Mouse (Mus musculus) liver, embryonic 16.5 days (tissue): ENCODE results near the gene Gpn2. TPM values are rescaled to one million over a fixed set of nuclear protein-coding genes. Genes with fewer than 3 reads are reported as not detected.

Source experiments
- ATAC-seq: fragments of 200-750 bp; cut with Nextera tagmentation; 2 replicates; pipeline ENCODE4 v1.8.0; 2017; ENCODE audit warnings: low read depth, mild to moderate bottlenecking, moderate number of reproducible peaks, moderate library complexity
- H3K27ac ChIP-seq: fragments of 300-500 bp; sonication (generic); 2 replicates; pipeline ENCODE4 v1.5.1; 2014; ENCODE audit warnings: mild to moderate bottlenecking, low read length
- H3K27me3 ChIP-seq: fragments of 300-500 bp; sonication (generic); 2 replicates; pipeline ENCODE4 v1.6.1; 2014; ENCODE audit warnings: low read depth, low read length, mixed read lengths; ENCODE audit not compliant: control insufficient read depth, insufficient read depth
- H3K36me3 ChIP-seq: fragments of 300-500 bp; sonication (generic); 2 replicates; pipeline ENCODE4 v1.6.1; 2014; ENCODE audit warnings: mild to moderate bottlenecking; ENCODE audit not compliant: control insufficient read depth, insufficient read depth
- H3K4me1 ChIP-seq: fragments of 300-500 bp; sonication (generic); 2 replicates; pipeline ENCODE4 v1.6.1; 2014; ENCODE audit warnings: low read depth, low read length, mixed read lengths; ENCODE audit not compliant: control insufficient read depth
- H3K4me2 ChIP-seq: fragments of 300-500 bp; sonication (generic); 2 replicates; pipeline ENCODE4 v1.6.1; 2014; ENCODE audit warnings: low read depth, low read length, mixed read lengths
- H3K4me3 ChIP-seq: fragments of 300-500 bp; sonication (generic); 2 replicates; pipeline ENCODE4 v1.5.1; 2014; ENCODE audit warnings: low read depth, mild to moderate bottlenecking, low read length
- H3K9ac ChIP-seq: fragments of 300-500 bp; sonication (generic); 2 replicates; pipeline ENCODE4 v1.6.1; 2014; ENCODE audit warnings: low read depth, low read length
- H3K9me3 ChIP-seq: fragments of 300-500 bp; sonication (generic); replicated peaks from 2 replicates; pipeline ENCODE4 v1.6.1; 2016; ENCODE audit warnings: low read length; ENCODE audit not compliant: control insufficient read depth
- WGBS: fragments of 180-500 bp; shearing (Covaris S2); extraction: QIAGEN DNeasy Blood & Tissue Kit; methylation state at CpG from one replicate; pipeline ENCODE4 v1.1.7; 2014; ENCODE audit not compliant: insufficient replicate concordance; 5-methylcytosine and 5-hydroxymethylcytosine counted together
- polyA plus RNA-seq: library from polyadenylated mRNA; unstranded; fragments of >200 nt; fragmentation: Nextera tagmentation; extraction: Ambion mirVana; gene quantifications from 2 replicates; pipeline ENCODE4 v1.2.1, GENCODE M21; 2015

Gpn2 gene
- 6.5 and 8.6 TPM in 2 replicates for polyA plus RNA-seq

GRCm38 (mm10) chr4:133584059-133584951 lies at the start of gene Gpn2:
Gene Gpn2 (plus strand): TSS chr4:133584362.
- WGBS, result under 1% methylated on average over 65 of the region's 65 CpGs
- Histone ChIP-seq H3K27ac (peak within 1 kb of the TSS; percentile 80), H3K4me2 (peak within 1 kb of the TSS; percentile 87), H3K4me1 (peaks cover 13% of the 10 kb centered on the region), H3K9ac (peak within 1 kb of the TSS; percentile 83), H3K27me3 (no peaks in the 10 kb centered on the region), H3K36me3 (peaks cover 10% of the 10 kb centered on the region; the same call in 1 of the 2 replicates), H3K9me3 (no peaks in the 10 kb centered on the region), H3K4me3 (peak within 1 kb of the TSS; percentile 85)
- ATAC-seq, result peak; percentile 81

- 61% methylated on average over 3 of the region's 3 CpGs for WGBS
These were observed 48.1 kb upstream of the Gpn2 start for GRCm38 (mm10) chr4:133536081-133536480.

GRCm38 (mm10) chr4:133536652-133537051 lies 47.5 kb upstream of the Gpn2 start:
- Histone ChIP-seq H3K36me3 (peaks cover 31% of the 10 kb centered on the region), H3K4me2 (no peak overlapping the region), H3K27ac (no peak overlapping the region), H3K4me1 (no peaks in the 10 kb centered on the region; the same call in 1 of the 2 replicates), H3K4me3 (no peak overlapping the region), H3K27me3 (no peaks in the 10 kb centered on the region), H3K9me3 (no peaks in the 10 kb centered on the region), H3K9ac (no peak overlapping the region)
- WGBS, result 71% methylated on average over 5 of the region's 5 CpGs
- no peak for ATAC-seq

More at GRCm38 (mm10) chr4:133536081-133536480, 48.1 kb upstream of the Gpn2 start:
- Histone ChIP-seq H3K27ac (no peak overlapping the region), H3K36me3 (peaks cover 34% of the 10 kb centered on the region), H3K9ac (no peak overlapping the region), H3K4me3 (no peak overlapping the region), H3K27me3 (no peaks in the 10 kb centered on the region), H3K4me2 (no peak overlapping the region), H3K4me1 (no peaks in the 10 kb centered on the region), H3K9me3 (no peaks in the 10 kb centered on the region)
- ATAC-seq, result no peak

GRCm38 (mm10) chr4:133545272-133546231 lies 38.6 kb upstream of the Gpn2 start, which contains the start of gene Nudc:
Gene Nudc (minus strand): TSS chr4:133545996.
- Histone ChIP-seq H3K4me3 (peak within 1 kb of the TSS; percentile 93), H3K27ac (peak within 1 kb of the TSS; percentile 73), H3K4me1 (peaks cover 19% of the 10 kb centered on the region), H3K4me2 (peak within 1 kb of the TSS; percentile 93), H3K36me3 (peaks cover 4% of the 10 kb centered on the region), H3K9ac (peak within 1 kb of the TSS; percentile 89), H3K27me3 (no peaks in the 10 kb centered on the region), H3K9me3 (no peaks in the 10 kb centered on the region)
- peak; percentile 99 for ATAC-seq
- under 1% methylated on average over 75 of the region's 77 CpGs for WGBS

GRCm38 (mm10) chr4:133552029-133552428 lies 32.1 kb upstream of the Gpn2 start:
- no peak overlapping the region for H3K4me2 ChIP-seq
- H3K9ac ChIP-seq, result no peak overlapping the region
- no peak overlapping the region for H3K27ac ChIP-seq
- H3K36me3 ChIP-seq, result no peaks in the 10 kb centered on the region
- WGBS, result 63% methylated on average over 1 of the region's 1 CpGs
- no peaks in the 10 kb centered on the region for H3K9me3 ChIP-seq
- peak; percentile 12; the same call in 1 of the 2 replicates for ATAC-seq
- no peak overlapping the region for H3K4me3 ChIP-seq
- H3K4me1 ChIP-seq, result peaks cover 22% of the 10 kb centered on the region
- no peaks in the 10 kb centered on the region for H3K27me3 ChIP-seq

GRCm38 (mm10) chr4:133552768-133553447 lies 31.3 kb upstream of the Gpn2 start, which contains the start of gene Nr0b2:
Gene Nr0b2 (plus strand): TSS chr4:133553376.
- no peaks in the 10 kb centered on the region for H3K36me3 ChIP-seq
- H3K4me1 ChIP-seq, result peaks cover 22% of the 10 kb centered on the region
- no peak for ATAC-seq
- no peaks in the 10 kb centered on the region for H3K9me3 ChIP-seq
- 35% methylated on average over 10 of the region's 10 CpGs for WGBS
- H3K4me2 ChIP-seq, result peak within 1 kb of the TSS; percentile 8; the same call in 1 of the 2 replicates
- H3K27ac ChIP-seq, result no peak within 1 kb of the TSS
- H3K9ac ChIP-seq, result no peak within 1 kb of the TSS
- no peaks in the 10 kb centered on the region for H3K27me3 ChIP-seq
- H3K4me3 ChIP-seq, result no peak within 1 kb of the TSS

- Histone ChIP-seq H3K4me1 (peaks cover 22% of the 10 kb centered on the region), H3K36me3 (no peaks in the 10 kb centered on the region), H3K27ac (no peak overlapping the region), H3K27me3 (no peaks in the 10 kb centered on the region), H3K9ac (no peak overlapping the region), H3K9me3 (no peaks in the 10 kb centered on the region), H3K4me3 (no peak overlapping the region), H3K4me2 (peak overlapping the region; percentile 8; the same call in 1 of the 2 replicates)
- ATAC-seq, result no peak
- 46% methylated on average over 19 of the region's 19 CpGs for WGBS
These were observed 30.5 kb upstream of the Gpn2 start for GRCm38 (mm10) chr4:133553448-133554330.
